Mouse (Mus musculus): ENCODE measurements around the gene Tnrc6b. TPM values are rescaled to one million over a fixed set of nuclear protein-coding genes. Genes with fewer than 3 reads are reported as not detected.
"Not testable (repeated sequence)": the region's sequence is repeated elsewhere in the genome, so short reads cannot be mapped to it uniquely, and the experiment has no call there.

Tnrc6b gene
- polyA plus RNA-seq, 2 experiments = 8.1 to 8.8 TPM

DNA sequence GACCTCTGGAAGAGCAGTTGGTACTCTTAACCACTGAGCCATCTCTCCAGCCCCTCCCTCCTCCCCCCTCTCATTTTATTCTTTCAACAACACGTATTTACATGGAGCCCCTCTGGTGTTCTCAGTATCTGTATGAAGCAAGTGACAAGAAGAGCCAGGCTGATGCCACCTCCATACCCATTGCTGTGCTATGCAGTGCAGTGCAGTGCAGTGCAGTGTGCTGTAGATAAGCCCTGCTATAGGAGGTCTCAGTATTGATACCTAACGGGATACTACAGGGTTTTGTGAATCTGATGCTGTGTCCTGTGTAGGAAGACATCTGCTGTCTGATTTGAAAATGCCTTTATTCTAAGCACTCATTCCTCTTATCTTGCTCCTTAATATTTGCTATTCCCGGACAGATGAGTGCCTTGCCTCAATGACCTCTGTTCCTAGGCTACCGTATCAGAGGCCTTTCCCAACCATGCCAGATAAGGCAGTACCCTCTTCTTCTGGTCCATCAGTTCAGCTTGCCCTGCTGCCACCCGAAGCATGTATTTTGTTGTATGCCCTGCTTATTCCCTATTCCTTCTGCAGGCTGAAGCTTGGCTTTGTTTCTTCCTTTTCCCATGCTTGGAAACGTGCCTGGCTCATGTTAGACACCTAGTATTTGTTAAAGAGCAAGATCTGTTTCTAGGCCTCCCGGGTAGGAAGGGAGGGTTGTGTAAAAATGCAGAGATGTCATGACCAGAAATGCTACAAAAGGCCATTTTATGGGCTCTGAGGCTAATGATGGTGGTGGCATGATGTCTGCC is 139.8 kb downstream of the Tnrc6b start:
- peaks cover 0 to 6% of the 10 kb centered on the region in 2 experiments; a peak in 2 of 4 replicates for H3K4me1 ChIP-seq (replicated peaks; ENCODE audit: control insufficient read depth in 2 of 2, insufficient read depth in 2 of 2, low read length in 1 of 2)
- no peak overlapping the region for H3K9ac ChIP-seq (replicated peaks)
- peaks cover 2% of the 10 kb centered on the region; the same call in 1 of the 2 replicates for H3K36me3 ChIP-seq (replicated peaks; ENCODE audit: control insufficient read depth, insufficient read depth, low read depth)
- H3K9me3 ChIP-seq (ENCODE audit: control insufficient read depth, low read length) = no peaks in the 10 kb centered on the region
- DNase-seq (ENCODE audit: low read depth in 3 of 3, low spot score in 3 of 3) (no peak), ATAC-seq (ENCODE audit: insufficient read depth) (no peak)
- 63% methylated on average over 7 of the region's 7 CpGs for WGBS (ENCODE audit: insufficient replicate concordance)
- no peak overlapping the region for H3K4me3 ChIP-seq (ENCODE audit: insufficient read depth in 1 of 2, low read depth in 2 of 2, low read length in 2 of 2)
- no peak overlapping the region for H3K27ac ChIP-seq
- H3K27me3 ChIP-seq (ENCODE audit: control insufficient read depth, insufficient read depth, low read length) = no peaks in the 10 kb centered on the region
- TF ChIP-seq EP300 (IDR thresholded peaks at IDR 0.05; ENCODE audit: low read depth) (no peak), CTCF (IDR thresholded peaks at IDR 0.05; ENCODE audit: low read depth) (no peak)
- H3K4me2 ChIP-seq (ENCODE audit: low read depth) = no peak overlapping the region

GRCm38 (mm10) chr15:80852122-80852521 is 141.0 kb downstream of the Tnrc6b start:
- peaks cover 2% of the 10 kb centered on the region; the same call in 1 of the 2 replicates for H3K36me3 ChIP-seq (replicated peaks; ENCODE audit: control insufficient read depth, insufficient read depth, low read depth)
- WGBS (ENCODE audit: insufficient replicate concordance) = 92% methylated on average over 5 of the region's 5 CpGs
- H3K27ac ChIP-seq = no peak overlapping the region
- no peak overlapping the region for H3K4me3 ChIP-seq (ENCODE audit: insufficient read depth in 1 of 2, low read depth in 2 of 2, low read length in 2 of 2)
- H3K9ac ChIP-seq (replicated peaks) = no peak overlapping the region
- ATAC-seq (ENCODE audit: insufficient read depth) = no peak; the same call in 1 of the 2 replicates
- H3K4me2 ChIP-seq (ENCODE audit: low read depth) = no peak overlapping the region
- no peak for TF ChIP-seq EP300 (IDR thresholded peaks at IDR 0.05; ENCODE audit: low read depth)
- no peak for TF ChIP-seq CTCF (IDR thresholded peaks at IDR 0.05; ENCODE audit: low read depth)
- no peak for DNase-seq (ENCODE audit: low read depth in 3 of 3, low spot score in 3 of 3)
- no peaks in the 10 kb centered on the region for H3K9me3 ChIP-seq (ENCODE audit: control insufficient read depth, low read length)
- H3K27me3 ChIP-seq (ENCODE audit: control insufficient read depth, insufficient read depth, low read length) = no peaks in the 10 kb centered on the region
- peaks cover 0 to 6% of the 10 kb centered on the region in 2 experiments; a peak in 2 of 4 replicates for H3K4me1 ChIP-seq (replicated peaks; ENCODE audit: control insufficient read depth in 2 of 2, insufficient read depth in 2 of 2, low read length in 1 of 2)

GRCm38 (mm10) chr15:80852527-80852926 is 141.4 kb downstream of the Tnrc6b start:
- H3K4me2 ChIP-seq (ENCODE audit: low read depth); ATAC-seq (ENCODE audit: insufficient read depth); H3K36me3 ChIP-seq (replicated peaks; ENCODE audit: control insufficient read depth, insufficient read depth, low read depth); H3K4me1 ChIP-seq (replicated peaks; ENCODE audit: control insufficient read depth in 2 of 2, insufficient read depth in 2 of 2, low read length in 1 of 2); H3K9me3 ChIP-seq (ENCODE audit: control insufficient read depth, low read length); H3K4me3 ChIP-seq (ENCODE audit: insufficient read depth in 1 of 2, low read depth in 2 of 2, low read length in 2 of 2); H3K27me3 ChIP-seq (ENCODE audit: control insufficient read depth, insufficient read depth, low read length); H3K9ac ChIP-seq (replicated peaks); DNase-seq (ENCODE audit: low read depth in 3 of 3, low spot score in 3 of 3); H3K27ac ChIP-seq: not testable (repeated sequence)
- 69% methylated on average over 3 of the region's 3 CpGs for WGBS (ENCODE audit: insufficient replicate concordance)
- TF ChIP-seq CTCF (IDR thresholded peaks at IDR 0.05; ENCODE audit: low read depth) = peak; percentile 39

DNA sequence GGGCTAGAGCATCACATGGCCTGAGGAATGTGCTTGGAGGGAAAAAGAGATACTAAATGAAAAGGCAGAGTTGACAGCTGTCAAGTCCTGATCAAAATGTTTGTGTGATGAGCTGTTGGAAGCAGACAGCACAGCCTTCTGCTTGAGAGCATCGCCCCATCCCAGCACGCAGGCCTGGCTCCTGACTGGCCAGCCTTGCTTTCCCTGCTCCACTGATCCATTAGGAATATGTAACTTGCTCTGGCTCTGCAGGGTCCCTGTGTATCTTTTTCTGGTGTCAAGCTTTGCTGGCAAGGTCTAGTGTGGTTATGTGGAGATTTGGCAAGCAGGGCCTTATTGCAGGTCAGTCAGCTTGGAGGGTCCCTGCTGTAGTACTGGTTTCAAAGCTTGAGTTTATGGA is 148.3 kb downstream of the Tnrc6b start:
- TF ChIP-seq CTCF (IDR thresholded peaks at IDR 0.05; ENCODE audit: low read depth) (no peak), EP300 (IDR thresholded peaks at IDR 0.05; ENCODE audit: low read depth) (no peak)
- Histone ChIP-seq H3K27ac (no peak overlapping the region), H3K9ac (replicated peaks) (no peak overlapping the region), H3K36me3 (replicated peaks; ENCODE audit: control insufficient read depth, insufficient read depth, low read depth) (peaks cover 19% of the 10 kb centered on the region), H3K4me3 (ENCODE audit: insufficient read depth in 1 of 2, low read depth in 2 of 2, low read length in 2 of 2) (no peak overlapping the region), H3K4me2 (ENCODE audit: low read depth) (no peak overlapping the region), H3K27me3 (ENCODE audit: control insufficient read depth, insufficient read depth, low read length) (no peaks in the 10 kb centered on the region), H3K4me1 (replicated peaks; ENCODE audit: control insufficient read depth in 2 of 2, insufficient read depth in 2 of 2, low read length in 1 of 2) (no peaks in the 10 kb centered on the region), H3K9me3 (ENCODE audit: control insufficient read depth, low read length) (no peaks in the 10 kb centered on the region)
- DNase-seq (ENCODE audit: low read depth in 3 of 3, low spot score in 3 of 3) (no peak), ATAC-seq (ENCODE audit: insufficient read depth) (no peak)
- 92% methylated on average over 2 of the region's 2 CpGs for WGBS (ENCODE audit: insufficient replicate concordance)

DNA sequence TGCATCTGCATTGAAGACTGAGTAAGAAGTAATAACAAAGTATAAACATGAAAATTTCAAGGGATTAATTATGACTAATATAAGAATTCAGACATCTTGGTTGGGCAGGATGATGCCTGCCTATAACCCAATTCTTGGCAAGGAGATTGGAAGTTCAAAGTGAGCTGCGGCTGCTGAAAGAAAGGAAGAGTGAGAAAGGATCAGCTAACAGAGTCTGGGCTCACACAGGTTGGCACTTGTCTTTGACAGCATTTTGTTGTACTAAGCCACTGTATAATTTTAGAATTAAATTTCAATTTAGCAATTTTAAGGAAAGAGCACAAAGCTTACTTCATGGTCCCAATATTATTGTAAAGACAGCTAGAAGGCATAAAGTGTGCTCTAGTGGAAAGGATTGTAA is 150.2 kb downstream of the Tnrc6b start:
- H3K36me3 ChIP-seq (replicated peaks; ENCODE audit: control insufficient read depth, insufficient read depth, low read depth) = peaks cover 26% of the 10 kb centered on the region
- no peaks in the 10 kb centered on the region for H3K4me1 ChIP-seq (replicated peaks; ENCODE audit: control insufficient read depth in 2 of 2, insufficient read depth in 2 of 2, low read length in 1 of 2)
- H3K4me3 ChIP-seq (ENCODE audit: insufficient read depth in 1 of 2, low read depth in 2 of 2, low read length in 2 of 2) = no peak overlapping the region
- H3K4me2 ChIP-seq (ENCODE audit: low read depth) = no peak overlapping the region
- ATAC-seq (ENCODE audit: insufficient read depth) (no peak), DNase-seq (ENCODE audit: low read depth in 3 of 3, low spot score in 3 of 3) (no peak)
- no peak overlapping the region for H3K27ac ChIP-seq
- H3K27me3 ChIP-seq (ENCODE audit: control insufficient read depth, insufficient read depth, low read length) = no peaks in the 10 kb centered on the region
- WGBS (ENCODE audit: insufficient replicate concordance) = 93% methylated on average over 1 of the region's 1 CpGs
- TF ChIP-seq EP300 (IDR thresholded peaks at IDR 0.05; ENCODE audit: low read depth) (no peak), CTCF (IDR thresholded peaks at IDR 0.05; ENCODE audit: low read depth) (no peak)
- H3K9me3 ChIP-seq (ENCODE audit: control insufficient read depth, low read length) = no peaks in the 10 kb centered on the region
- H3K9ac ChIP-seq (replicated peaks) = no peak overlapping the region
